Mouse (Mus musculus) MEL (cell line): ENCODE measurements around the gene Cd55. TPM values are rescaled to one million over a fixed set of nuclear protein-coding genes. Genes with fewer than 3 reads are reported as not detected.
"Not testable (repeated sequence)": the region's sequence is repeated elsewhere in the genome, so short reads cannot be mapped to it uniquely, and the experiment has no call there.

Source experiments
- DNase-seq: peaks from one replicate; pipeline ENCODE4 v3.0.0; 2011; ENCODE audit warnings: low read depth, low spot score
- H3K27ac ChIP-seq: 2 replicates; pipeline ENCODE4 v1.5.1; 2012; ENCODE audit warnings: low read depth, mild to moderate bottlenecking, control low read depth, low read length, moderate library complexity; ENCODE audit not compliant: control insufficient read depth
- H3K27me3 ChIP-seq, 2 experiments: fragments of 150-350 bp in 1 of 2; sonication (generic) in 1 of 2; 2 replicates each; pipeline ENCODE4 v1.6.1; 2012; ENCODE audit warnings: low read length in 2 of 2, mild to moderate bottlenecking in 2 of 2, improper control_type of control experiment in 1 of 2, moderate library complexity in 1 of 2; ENCODE audit not compliant: insufficient read depth in 2 of 2, control insufficient read depth in 1 of 2
- H3K36me3 ChIP-seq, 2 experiments: 2 replicates each; pipeline ENCODE4 v1.6.1; 2012 to 2014; ENCODE audit warnings: low read length in 2 of 2, improper control_type of control experiment in 1 of 2, inconsistent platforms in 1 of 2, mild to moderate bottlenecking in 1 of 2; ENCODE audit not compliant: insufficient read depth in 2 of 2, control insufficient read depth in 1 of 2
- H3K4me1 ChIP-seq, 2 experiments: fragments of 150-350 bp in 1 of 2; sonication (generic) in 1 of 2; 2 replicates each; pipeline ENCODE4 v1.6.1; 2012; ENCODE audit warnings: low read length in 2 of 2, improper control_type of control experiment in 1 of 2, mild to moderate bottlenecking in 1 of 2; ENCODE audit not compliant: insufficient read depth in 2 of 2, control insufficient read depth in 1 of 2
- H3K4me3 ChIP-seq, 2 experiments: fragments of 150-350 bp in 1 of 2; sonication (generic) in 1 of 2; 2 replicates each; pipeline ENCODE4 v1.5.1; 2012; ENCODE audit warnings: low read depth in 2 of 2, low read length in 2 of 2, mild to moderate bottlenecking in 2 of 2, moderate library complexity in 2 of 2, control low read depth in 1 of 2, improper control_type of control experiment in 1 of 2; ENCODE audit not compliant: control insufficient read depth in 1 of 2, insufficient read depth in 1 of 2
- H3K79me2 ChIP-seq: 2 replicates; pipeline ENCODE4 v1.6.1; 2012; ENCODE audit warnings: mild to moderate bottlenecking, low read length, moderate library complexity; ENCODE audit not compliant: control insufficient read depth, poor library complexity, insufficient read depth
- H3K9ac ChIP-seq: 2 replicates; pipeline ENCODE4 v1.6.1; 2012; ENCODE audit warnings: low read depth, mild to moderate bottlenecking, control low read depth, low read length, moderate library complexity; ENCODE audit not compliant: control insufficient read depth, poor library complexity, severe bottlenecking
- H3K9me3 ChIP-seq: fragments of 150-350 bp; sonication (generic); replicated peaks from 2 replicates; pipeline ENCODE4 v1.6.1; 2012; ENCODE audit warnings: mild to moderate bottlenecking, low read length, improper control_type of control experiment, moderate library complexity; ENCODE audit not compliant: insufficient read depth
- CTCF ChIP-seq, 3 experiments: IDR thresholded peaks in 2 of 3; conservative IDR thresholded peaks in 1 of 3; 2 replicates each; pipeline ENCODE4 v1.5.1; 2011 to 2012; ENCODE audit warnings: low read length in 3 of 3, low read depth in 2 of 3, mild to moderate bottlenecking in 2 of 3, improper control_type of control experiment in 1 of 3, inconsistent platforms in 1 of 3, mixed read lengths in 1 of 3, moderate library complexity in 1 of 3; ENCODE audit not compliant: control insufficient read depth in 1 of 3, insufficient read depth in 1 of 3, poor library complexity in 1 of 3, severe bottlenecking in 1 of 3
- GABPA ChIP-seq: IDR thresholded peaks from 2 replicates; pipeline ENCODE4 v1.6.1; 2012; ENCODE audit warnings: low read depth, mild to moderate bottlenecking, inconsistent platforms, low read length, improper control_type of control experiment, moderate library complexity
- GATA1 ChIP-seq: IDR thresholded peaks from 2 replicates; pipeline ENCODE4 v1.6.1; 2011; ENCODE audit warnings: low read depth, low read length, improper control_type of control experiment
- MAFK ChIP-seq: IDR thresholded peaks from 2 replicates; pipeline ENCODE4 v1.6.1; 2011; ENCODE audit warnings: low read depth, mild to moderate bottlenecking, low read length, improper control_type of control experiment, borderline replicate concordance
- MAX ChIP-seq: IDR thresholded peaks from 2 replicates; pipeline ENCODE4 v1.6.1; 2011; ENCODE audit warnings: low read length, improper control_type of control experiment
- SIN3A ChIP-seq: IDR thresholded peaks from 2 replicates; pipeline ENCODE4 v1.6.1; 2012; ENCODE audit warnings: low read length, improper control_type of control experiment, inconsistent platforms
- SMC3 ChIP-seq: IDR thresholded peaks from 2 replicates; pipeline ENCODE4 v1.6.1; 2011; ENCODE audit warnings: low read depth, low read length, improper control_type of control experiment
- ZNF384 ChIP-seq: IDR thresholded peaks from 2 replicates; pipeline ENCODE4 v1.6.1; 2012; ENCODE audit warnings: low read depth, mild to moderate bottlenecking, inconsistent platforms, low read length, improper control_type of control experiment
- polyA plus RNA-seq, 2 experiments: library from polyadenylated mRNA; stranded (reverse) in 1 of 2; unstranded in 1 of 2; fragments of >175 nt in 1 of 2; fragments of >200 nt in 1 of 2; gene quantifications; 2 replicates each; pipeline versions ENCODE4 v1.2.1 to v1.2.4; 2012; ENCODE audit warnings: low replicate concordance in 2 of 2, low read depth in 1 of 2; ENCODE audit not compliant: insufficient read length in 2 of 2, insufficient read depth in 1 of 2, missing spikeins in 1 of 2
- total RNA-seq: library from RNA; depleted of rRNA; stranded (reverse); fragments of 300-350 nt; gene quantifications from 2 replicates; pipeline ENCODE4 v1.2.3, GENCODE M21; 2012; rRNA removed

Gene Cd55
- total and polyA plus RNA-seq, 3 experiments = 12.8 to 20.2 TPM; not detected in 1

DNA sequence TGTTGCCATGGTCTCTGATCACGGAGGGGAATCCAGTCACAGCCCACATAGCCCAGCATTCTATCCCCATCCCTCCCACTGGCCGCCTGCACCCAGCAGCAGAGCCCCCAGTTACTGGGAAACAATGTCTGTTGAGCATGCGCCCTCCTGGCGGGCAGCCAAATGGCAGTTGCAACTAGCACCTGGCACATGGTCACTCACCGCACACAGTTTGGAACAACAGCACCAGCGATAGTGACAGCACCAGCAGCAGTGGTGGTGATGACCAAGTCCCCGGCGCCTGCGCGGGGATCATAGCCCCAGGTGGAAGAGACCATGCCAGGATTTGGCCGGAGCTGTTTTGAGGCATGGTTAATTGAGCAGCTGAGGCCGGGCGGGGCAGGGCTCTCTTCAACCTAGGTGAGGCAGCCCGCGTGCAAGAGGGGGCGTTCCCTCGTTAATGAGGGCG, 39.9 kb downstream of the Cd55 start, which contains the start of gene Cd55b:
Gene Cd55b (minus strand): TSS at position 346 of the 448 bp plus-strand sequence.
- H3K4me3 ChIP-seq = no peak within 1 kb of the TSS
- H3K36me3 ChIP-seq = no peaks in the 10 kb centered on the region; a peak in 1 of 4 replicates
- no peaks in the 10 kb centered on the region for H3K79me2 ChIP-seq
- no peak within 1 kb of the TSS for H3K9ac ChIP-seq
- H3K4me1 ChIP-seq = peaks cover 0 to 6% of the 10 kb centered on the region in 2 experiments; a peak in 2 of 4 replicates
- H3K27ac ChIP-seq = no peak within 1 kb of the TSS
- no peaks in the 10 kb centered on the region for H3K27me3 ChIP-seq
- DNase-seq = peak; percentile 19
- H3K9me3 ChIP-seq = no peaks in the 10 kb centered on the region
- TF ChIP-seq MAX (peak; percentile 50; the same call in 1 of the 2 replicates), SIN3A (no peak)

DNA sequence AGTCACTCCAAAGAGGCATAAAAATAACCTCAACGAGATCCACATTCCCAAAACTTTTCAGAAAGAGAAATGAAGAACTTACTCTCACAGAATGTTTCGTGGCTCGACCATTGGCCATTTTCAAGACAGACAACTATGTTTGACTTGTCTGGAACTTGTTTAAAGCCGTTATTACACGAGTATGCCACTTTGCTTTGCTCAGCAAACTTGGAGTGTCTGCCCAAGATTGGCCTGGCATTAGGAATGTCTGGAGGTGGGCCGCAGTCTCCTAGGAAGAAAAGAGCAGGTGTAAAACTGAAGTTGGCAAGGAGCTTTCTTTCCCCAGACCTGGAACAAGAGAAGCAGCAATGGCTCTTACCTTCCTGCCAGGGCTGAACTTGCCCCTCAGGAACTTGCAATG, 40.5 kb downstream of the Cd55 start:
- H3K27ac ChIP-seq, H3K36me3 ChIP-seq, H3K9ac ChIP-seq, H3K4me3 ChIP-seq, H3K79me2 ChIP-seq, H3K9me3 ChIP-seq, H3K27me3 ChIP-seq, DNase-seq, H3K4me1 ChIP-seq: not testable (repeated sequence)

DNA sequence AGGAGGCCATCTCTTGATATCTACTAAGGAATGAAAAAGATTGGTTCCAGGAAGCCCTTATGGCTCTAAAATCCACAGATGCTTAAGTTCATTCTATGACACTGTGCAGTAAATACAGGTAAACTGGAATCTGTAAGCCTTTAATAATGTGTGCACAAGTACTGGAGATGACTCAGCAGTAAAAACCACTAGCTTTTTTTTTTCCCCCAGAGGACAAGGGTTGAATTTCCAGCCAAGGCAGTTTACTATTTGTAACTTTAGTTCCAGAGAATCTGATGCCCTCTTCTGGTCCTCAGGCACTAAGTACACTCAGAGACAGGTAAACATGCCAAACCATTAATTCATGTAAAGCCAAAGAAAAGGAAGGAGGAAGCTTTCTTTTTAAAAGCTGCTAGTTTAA, 65.4 kb downstream of the Cd55 start:
- TF ChIP-seq GATA1 = 0 out of 2 replicates have a peak, but pooled peaks have one; percentile 8
- TF ChIP-seq CTCF (IDR thresholded peaks at IDR 0.05 in 2 of 3, conservative IDR thresholded peaks at IDR 0.05 in 1 of 3; ENCODE audit: control insufficient read depth in 1 of 3, insufficient read depth in 1 of 3, low read depth in 2 of 3, low read length in 3 of 3, poor library complexity in 1 of 3, severe bottlenecking in 1 of 3) = peak in 1 of 3 experiments; percentile 31; a peak in 2 of 6 replicates
- TF ChIP-seq ZNF384 = peak; percentile 93
- TF ChIP-seq SMC3 = 0 out of 2 replicates have a peak, but pooled peaks have one; percentile 13
- TF ChIP-seq GABPA = peak; percentile 86
- TF ChIP-seq MAFK = peak; percentile 74; the same call in 1 of the 2 replicates
- not testable (repeated sequence) for H3K4me3 ChIP-seq, H3K4me1 ChIP-seq, H3K27me3 ChIP-seq, H3K27ac ChIP-seq, H3K79me2 ChIP-seq, H3K9ac ChIP-seq, H3K9me3 ChIP-seq
- H3K36me3 ChIP-seq = peaks cover 0 to 13% of the 10 kb centered on the region in 2 experiments; a peak in 2 of 4 replicates
- DNase-seq = peak; percentile 71

Other genes with a start within 250 kb of the Cd55 start
- gene Cd55b, start 39.7 kb downstream of the Cd55 start, total RNA-seq = not detected in 2 replicates
- not detected for gene Cd55b, start 39.7 kb downstream of the Cd55 start, polyA plus RNA-seq
- gene Zp3r, start 166.9 kb upstream of the Cd55 start, total RNA-seq = not detected in 2 replicates
- not detected for gene Zp3r, start 166.9 kb upstream of the Cd55 start, polyA plus RNA-seq
- gene C4bp, start 198.9 kb upstream of the Cd55 start, total RNA-seq = not detected in 2 replicates
- not detected for gene C4bp, start 198.9 kb upstream of the Cd55 start, polyA plus RNA-seq